Mouse (Mus musculus) limb, embryonic 14.5 days (tissue): Measurements from ENCODE around the gene Sost. TPM values are rescaled to one million over a fixed set of nuclear protein-coding genes. Genes with fewer than 3 reads are reported as not detected.

ENCODE experiments used
- ATAC-seq: fragments of 200-750 bp; cut with Nextera tagmentation; 2 replicates; pipeline ENCODE4 v1.8.0; 2017; ENCODE audit warnings: low read depth, moderate number of reproducible peaks, moderate TSS enrichment; ENCODE audit not compliant: low FRiP score
- DNase-seq: peaks from one replicate; pipeline ENCODE4 v3.0.0-alpha.2; 2015; ENCODE audit warnings: low spot score
- H3K27ac ChIP-seq: fragments of 300-500 bp; sonication (generic); replicated peaks from 2 replicates; pipeline ENCODE4 v1.5.1; 2014; ENCODE audit warnings: low read depth, mild to moderate bottlenecking, low read length, moderate library complexity, mixed read lengths
- H3K27me3 ChIP-seq: fragments of 300-500 bp; sonication (generic); 2 replicates; pipeline ENCODE4 v1.6.1; 2014; ENCODE audit warnings: low read length, mixed read lengths; ENCODE audit not compliant: control insufficient read depth, insufficient read depth
- H3K36me3 ChIP-seq: fragments of 300-500 bp; sonication (generic); 2 replicates; pipeline ENCODE4 v1.6.1; 2014; ENCODE audit warnings: mild to moderate bottlenecking, low read length, moderate library complexity, mixed read lengths; ENCODE audit not compliant: control insufficient read depth, insufficient read depth
- H3K4me1 ChIP-seq: fragments of 300-500 bp; sonication (generic); 2 replicates; pipeline ENCODE4 v1.6.1; 2014; ENCODE audit warnings: antibody characterized with exemption, low read length, mixed read lengths; ENCODE audit not compliant: control insufficient read depth, insufficient read depth
- H3K4me2 ChIP-seq: fragments of 300-500 bp; sonication (generic); replicated peaks from 2 replicates; pipeline ENCODE4 v1.6.1; 2014; ENCODE audit warnings: low read depth, mild to moderate bottlenecking, low read length, moderate library complexity; ENCODE audit not compliant: severe bottlenecking
- H3K4me3 ChIP-seq: fragments of 300-500 bp; sonication (generic); replicated peaks from 2 replicates; pipeline ENCODE4 v1.5.1; 2014; ENCODE audit warnings: low read length
- H3K9ac ChIP-seq: fragments of 300-500 bp; sonication (generic); 2 replicates; pipeline ENCODE4 v1.6.1; 2014; ENCODE audit warnings: mild to moderate bottlenecking, low read depth, low read length, moderate library complexity; ENCODE audit not compliant: severe bottlenecking
- H3K9me3 ChIP-seq: fragments of 300-500 bp; sonication (generic); 2 replicates; pipeline ENCODE4 v1.6.1; 2016; ENCODE audit warnings: low read length; ENCODE audit not compliant: control insufficient read depth
- POLR2A ChIP-seq: fragments of 200-500 bp; IDR thresholded peaks from 2 replicates; pipeline ENCODE4 v1.8.0; 2012; ENCODE audit warnings: inconsistent platforms, mild to moderate bottlenecking, moderate library complexity, borderline replicate concordance; ENCODE audit not compliant: insufficient read depth, insufficient read length; ENCODE audit errors: extremely low read depth
- WGBS: fragments of 180-500 bp; shearing (Covaris S2); extraction: QIAGEN DNeasy Blood & Tissue Kit; methylation state at CpG from one replicate; pipeline ENCODE4 v1.1.7; 2014; 5-methylcytosine and 5-hydroxymethylcytosine counted together
- polyA plus RNA-seq, 2 experiments: library from polyadenylated mRNA; depleted of rRNA in 1 of 2; stranded (reverse) in 1 of 2; unstranded in 1 of 2; fragments of >200 nt; fragmentation: Nextera tagmentation in 1 of 2; extraction: Ambion mirVana in 1 of 2; gene quantifications; 2 replicates each; pipeline versions ENCODE4 v1.2.1 to v1.2.3; 2012 to 2014

The Sost gene
- polyA plus RNA-seq, 2 experiments = 0.88 TPM; not detected in 1

- Histone ChIP-seq H3K36me3 (no peaks in the 10 kb centered on the region), H3K9me3 (no peaks in the 10 kb centered on the region), H3K4me1 (no peaks in the 10 kb centered on the region), H3K9ac (no peak overlapping the region), H3K4me3 (no peak overlapping the region), H3K27me3 (peaks cover 18% of the 10 kb centered on the region), H3K27ac (no peak overlapping the region), H3K4me2 (no peak overlapping the region)
- no peak for TF ChIP-seq POLR2A
- 40% methylated on average over 7 of the region's 7 CpGs for WGBS
- ATAC-seq (no peak), DNase-seq (no peak)
These were observed 30.4 kb downstream of the Sost start for GRCm38 (mm10) chr11:101936421-101936820.

- H3K9ac ChIP-seq = no peak overlapping the region
- DNase-seq (no peak), ATAC-seq (no peak)
- peaks cover 18% of the 10 kb centered on the region for H3K27me3 ChIP-seq
- no peak for TF ChIP-seq POLR2A
- H3K4me3 ChIP-seq = no peak overlapping the region
- H3K4me1 ChIP-seq = no peaks in the 10 kb centered on the region
- no peak overlapping the region for H3K4me2 ChIP-seq
- H3K27ac ChIP-seq = no peak overlapping the region
- WGBS = 51% methylated on average over 3 of the region's 3 CpGs
- H3K9me3 ChIP-seq = no peaks in the 10 kb centered on the region
- H3K36me3 ChIP-seq = no peaks in the 10 kb centered on the region
These were observed 31.1 kb downstream of the Sost start for GRCm38 (mm10) chr11:101935743-101936142.

- Histone ChIP-seq H3K4me1 (no peaks in the 10 kb centered on the region), H3K4me2 (no peak overlapping the region), H3K27ac (no peak overlapping the region), H3K9ac (no peak overlapping the region), H3K4me3 (no peak overlapping the region), H3K27me3 (peaks cover 8% of the 10 kb centered on the region), H3K36me3 (no peaks in the 10 kb centered on the region), H3K9me3 (no peaks in the 10 kb centered on the region)
- TF ChIP-seq POLR2A = no peak
- 48% methylated on average over 4 of the region's 4 CpGs for whole genome bisulfite sequencing
- ATAC-seq (no peak), DNase-seq (no peak)
These were observed 34.8 kb downstream of the Sost start for GRCm38 (mm10) chr11:101931978-101932377.

- Histone ChIP-seq H3K36me3 (no peaks in the 10 kb centered on the region), H3K9me3 (no peaks in the 10 kb centered on the region), H3K27ac (no peak overlapping the region), H3K27me3 (no peaks in the 10 kb centered on the region), H3K4me1 (no peaks in the 10 kb centered on the region), H3K9ac (no peak overlapping the region), H3K4me2 (no peak overlapping the region), H3K4me3 (no peak overlapping the region)
- ATAC-seq = no peak
- TF ChIP-seq POLR2A = no peak
- 24% methylated on average over 25 of the region's 25 CpGs for WGBS
- DNase-seq = no peak
These were observed 38.6 kb downstream of the Sost start for GRCm38 (mm10) chr11:101928030-101928762.

- TF ChIP-seq POLR2A = no peak
- ATAC-seq (no peak), DNase-seq (no peak)
- WGBS = 76% methylated on average over 10 of the region's 10 CpGs
- Histone ChIP-seq H3K9ac (no peak overlapping the region), H3K4me1 (no peaks in the 10 kb centered on the region), H3K27me3 (no peaks in the 10 kb centered on the region), H3K27ac (no peak overlapping the region), H3K4me2 (no peak overlapping the region), H3K9me3 (no peaks in the 10 kb centered on the region), H3K4me3 (no peak overlapping the region), H3K36me3 (no peaks in the 10 kb centered on the region)
These were observed 39.7 kb downstream of the Sost start for GRCm38 (mm10) chr11:101926951-101927589.
